Mouse (Mus musculus) gastrocnemius, postnatal 10 days (tissue): Measurements from ENCODE around the gene Ric3. TPM values are rescaled to one million over a fixed set of nuclear protein-coding genes. Genes with fewer than 3 reads are reported as not detected.
A peak's percentile ranks its signal among the peaks of the same experiment; 100 is the strongest.

Source experiments
- DNase-seq: peaks from one replicate; pipeline ENCODE4 v3.0.0; 2021; ENCODE audit warnings: mixed read lengths
- total RNA-seq, 2 experiments: library from RNA; stranded (reverse); gene quantifications; 2 replicates each; pipeline ENCODE4 v1.2.3; 2021

Ric3 gene
- total RNA-seq, 2 experiments from 2014 or later, result 1.1 to 1.4 TPM

DNA sequence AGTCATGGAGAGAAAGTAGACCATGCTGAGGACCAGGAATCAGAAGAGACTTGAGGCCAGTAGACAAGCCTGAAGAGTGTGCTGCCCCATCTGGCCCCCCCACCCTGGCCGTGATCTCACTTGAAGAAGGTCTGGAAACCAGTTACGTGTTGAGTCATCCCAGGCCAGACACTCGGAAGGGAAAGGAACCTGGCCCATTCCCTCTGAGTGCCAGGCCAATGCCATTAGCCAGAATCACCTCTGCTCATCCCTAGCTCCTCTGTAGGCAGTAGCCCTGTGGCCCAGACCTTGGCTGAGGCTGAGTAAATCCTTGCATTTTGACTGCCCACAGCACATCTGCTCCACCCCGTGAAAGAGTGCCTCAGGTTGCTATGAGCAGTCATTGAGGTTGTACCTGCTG is 81.2 kb downstream of the Ric3 start:
- no peak for DNase-seq

DNA sequence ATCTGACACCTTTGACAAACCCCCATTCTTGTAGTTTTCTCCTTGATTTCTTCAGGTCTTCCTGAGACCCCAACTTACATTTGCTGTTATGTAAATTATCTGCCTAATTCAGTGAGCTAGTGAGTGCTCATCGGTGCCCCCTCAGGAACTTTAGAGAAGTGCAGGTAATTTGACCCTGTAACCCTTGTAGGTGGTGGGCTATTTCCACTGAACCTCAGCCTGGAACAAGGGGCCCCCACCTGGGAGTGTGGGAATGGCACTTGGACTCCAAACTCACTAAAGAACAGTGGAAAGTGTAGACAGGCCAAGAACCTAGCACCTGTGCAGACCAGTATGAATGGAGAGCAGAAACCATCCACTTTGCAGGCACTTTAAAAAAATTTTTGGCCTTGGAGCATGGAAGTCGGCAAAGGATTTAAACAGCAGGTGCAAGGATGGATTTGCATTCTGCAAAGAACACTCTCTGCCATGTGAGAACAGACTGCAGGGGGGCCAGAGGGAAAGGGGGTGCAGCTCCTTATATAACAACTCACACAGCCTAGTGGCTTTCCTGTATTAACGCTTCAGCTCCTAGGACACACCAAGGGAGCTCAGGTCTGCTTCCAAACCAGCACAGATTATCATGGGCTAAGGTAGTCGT is 82.7 kb downstream of the Ric3 start:
- DNase-seq, result no peak

DNA sequence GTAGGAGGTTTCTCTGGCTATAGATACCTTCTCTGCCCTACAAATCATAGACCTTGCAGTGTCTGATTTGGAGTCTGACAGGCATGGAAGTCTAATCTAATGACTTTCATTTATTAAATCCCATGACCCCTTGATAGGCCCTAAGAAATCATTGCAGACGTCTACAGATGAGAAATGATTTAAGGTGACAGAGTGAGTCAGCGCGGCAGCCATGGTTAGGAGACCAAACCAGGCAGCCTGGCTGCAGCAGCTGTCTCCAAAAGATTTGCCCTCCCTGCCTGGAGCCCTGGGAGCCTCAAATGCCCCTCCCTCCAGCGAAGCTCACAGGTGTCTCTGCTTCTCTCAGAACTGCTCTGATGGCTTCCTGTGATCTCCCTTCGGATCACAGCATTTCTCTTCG is 87.0 kb downstream of the Ric3 start:
- no peak for DNase-seq

DNA sequence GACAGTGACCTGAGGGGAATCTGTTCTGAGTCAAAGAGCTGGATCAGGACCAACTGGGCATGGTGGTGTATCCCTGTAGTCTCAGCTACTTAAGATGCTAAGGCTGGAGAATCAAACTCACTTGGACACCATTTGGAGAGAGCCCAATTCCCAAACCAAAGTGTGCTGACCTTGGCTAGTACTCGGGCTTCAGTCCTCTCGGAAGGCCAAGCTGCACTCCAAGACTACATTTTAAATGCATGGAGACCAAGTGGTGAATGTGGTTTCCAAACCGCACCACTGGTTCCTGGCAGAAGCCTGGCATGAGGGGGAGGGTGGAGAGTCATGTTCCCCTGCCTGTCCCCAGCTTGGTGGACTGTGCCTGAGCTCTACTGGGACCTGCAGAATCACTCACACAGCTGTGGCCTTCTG is 89.2 kb downstream of the Ric3 start:
- no peak for DNase-seq

DNA sequence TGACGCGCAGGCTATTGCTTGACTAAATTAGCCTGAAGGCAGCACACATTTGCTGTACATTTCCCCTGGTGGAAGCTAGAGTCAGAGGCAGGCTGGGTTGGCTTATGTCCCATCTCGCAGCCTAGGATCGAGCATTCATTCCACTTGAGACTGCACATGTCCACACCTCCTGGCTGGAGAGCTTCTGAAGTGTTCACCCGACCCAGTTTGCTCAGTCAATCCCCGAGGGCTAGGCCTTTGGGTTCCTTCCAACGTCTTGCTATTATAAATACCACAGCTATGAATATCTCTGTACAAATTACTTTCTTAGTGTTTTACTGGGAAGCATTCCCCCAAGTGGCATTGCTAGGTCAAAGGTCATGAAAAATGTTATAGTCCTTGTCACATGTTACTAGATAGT is 89.9 kb downstream of the Ric3 start:
- DNase-seq, result peak; percentile 60

DNA sequence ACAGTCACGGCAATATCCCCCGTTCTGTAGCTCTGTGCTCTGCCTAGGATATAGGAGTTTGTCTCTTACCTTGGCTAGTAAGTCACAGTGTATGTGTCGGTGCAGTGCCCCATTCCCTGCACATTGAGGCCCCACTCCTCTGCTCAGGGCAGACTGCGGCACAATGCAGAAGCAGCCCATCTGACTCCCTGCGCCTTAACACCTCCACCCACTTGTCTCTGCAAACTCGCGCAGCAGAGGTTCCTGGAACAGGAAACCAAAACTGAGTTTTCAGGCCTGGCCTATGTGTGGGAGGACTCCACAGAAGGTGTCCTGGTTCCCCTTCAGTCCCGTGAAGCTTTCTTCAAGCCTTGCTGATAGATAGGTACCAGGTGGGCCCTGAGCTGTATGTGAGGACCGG is 91.9 kb downstream of the Ric3 start:
- DNase-seq, result no peak

DNA sequence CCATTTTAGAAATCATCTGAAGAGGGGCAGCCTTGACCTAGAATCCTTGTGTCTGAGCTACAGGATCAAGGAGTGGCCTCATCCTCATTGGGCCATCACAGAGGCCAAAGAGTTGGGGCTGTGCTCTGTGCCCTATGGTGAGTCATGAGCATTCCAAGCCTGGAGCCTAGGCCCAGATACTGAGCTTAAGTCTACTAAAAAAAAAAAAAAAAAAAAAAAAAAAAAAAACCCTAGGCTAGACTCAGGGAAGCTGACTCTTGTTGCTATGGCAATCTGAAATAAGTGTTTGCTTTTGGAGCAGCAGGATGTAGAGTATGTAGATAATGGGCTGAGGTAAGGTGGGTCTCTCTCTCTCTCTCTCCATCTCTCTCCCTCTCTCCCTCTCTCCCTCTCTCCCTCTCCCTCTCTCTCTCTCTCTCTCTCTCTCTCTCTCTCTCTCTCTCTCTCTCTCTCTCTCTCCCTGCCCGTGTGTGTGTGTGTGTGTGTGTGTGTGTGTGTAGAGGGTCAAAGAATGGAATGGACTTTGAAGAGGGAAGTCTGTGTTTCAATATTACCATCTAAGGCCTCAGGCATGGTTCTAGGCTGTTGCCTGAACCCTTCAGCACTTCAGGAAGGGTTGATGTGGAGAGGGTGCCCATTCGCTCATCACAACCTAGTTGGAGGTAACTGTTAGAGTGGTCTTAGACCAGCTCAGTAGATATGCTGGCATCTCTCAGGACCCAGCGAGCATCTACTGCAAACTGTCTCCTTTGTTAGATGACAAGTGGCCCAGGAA is 97.0 kb downstream of the Ric3 start:
- DNase-seq, result no peak

Other genes with a start within 250 kb of the Ric3 start
- not detected for gene Olfr516, start 232.8 kb downstream of the Ric3 start, total RNA-seq
- gene Olfr517, start 211.0 kb downstream of the Ric3 start, total RNA-seq, result not detected
- gene Olfr518, start 198.3 kb downstream of the Ric3 start, total RNA-seq, result not detected
- gene Olfr519, start 188.9 kb downstream of the Ric3 start, total RNA-seq, result not detected
- gene Nlrp10, start 153.2 kb downstream of the Ric3 start, total RNA-seq, result under 1 TPM; 0.68 to 0.79 TPM
- 100 to 1,000 TPM; 121 to 122 TPM for gene Eif3f, start 148.9 kb downstream of the Ric3 start, total RNA-seq
- 1 to 10 TPM; 1.9 to 3.0 TPM for gene Tub, start 133.0 kb downstream of the Ric3 start, total RNA-seq
- 1 to 10 TPM; 4.5 to 4.7 TPM for gene Lmo1, start 91.9 kb upstream of the Ric3 start, total RNA-seq